Mouse (Mus musculus) thymus, adult 2 months (tissue): Measurements from ENCODE around the gene Glis3.

Experiments
- CTCF ChIP-seq: fragments of 200-500 bp; IDR thresholded peaks from 2 replicates; pipeline ENCODE4 v1.5.1; 2012; ENCODE audit warnings: mild to moderate bottlenecking, control low read depth, low read length, moderate library complexity, borderline replicate concordance; ENCODE audit not compliant: control insufficient read depth, poor library complexity, insufficient read depth; ENCODE audit errors: extremely low read depth
- POLR2A ChIP-seq: fragments of 200-500 bp; IDR thresholded peaks from 2 replicates; pipeline ENCODE4 v1.6.1; 2012; ENCODE audit warnings: mild to moderate bottlenecking, low read length, control low read depth, moderate library complexity; ENCODE audit not compliant: control insufficient read depth, poor library complexity, insufficient read depth; ENCODE audit errors: extremely low read depth

- no peak for TF ChIP-seq CTCF
- no peak for TF ChIP-seq POLR2A
Measured at GRCm38 (mm10) chr19:28343640-28344039, 336.2 kb downstream of the Glis3 start.
